Mouse (Mus musculus) midbrain, embryonic 15.5 days (tissue): Measurements from ENCODE around the gene Eef2. TPM values are rescaled to one million over a fixed set of nuclear protein-coding genes. Genes with fewer than 3 reads are reported as not detected.
"Not testable (repeated sequence)": the region's sequence is repeated elsewhere in the genome, so short reads cannot be mapped to it uniquely, and the experiment has no call there.

ENCODE experiments used
- ATAC-seq: fragments of 200-750 bp; cut with Nextera tagmentation; replicated peaks from 2 replicates; pipeline ENCODE4 v1.8.0; 2017; ENCODE audit warnings: moderate TSS enrichment
- H3K27ac ChIP-seq: fragments of 300-500 bp; sonication (generic); 2 replicates; pipeline ENCODE4 v1.5.1; 2015; ENCODE audit warnings: mild to moderate bottlenecking, inconsistent platforms
- H3K27me3 ChIP-seq: fragments of 300-500 bp; sonication (generic); replicated peaks from 2 replicates; pipeline ENCODE4 v1.6.1; 2015; ENCODE audit warnings: inconsistent platforms
- H3K36me3 ChIP-seq: fragments of 300-500 bp; sonication (generic); replicated peaks from 2 replicates; pipeline ENCODE4 v1.6.1; 2015; ENCODE audit warnings: inconsistent platforms
- H3K4me1 ChIP-seq: fragments of 300-500 bp; sonication (generic); 2 replicates; pipeline ENCODE4 v1.6.1; 2015; ENCODE audit warnings: inconsistent platforms
- H3K4me2 ChIP-seq: fragments of 300-500 bp; sonication (generic); 2 replicates; pipeline ENCODE4 v1.6.1; 2015; ENCODE audit warnings: inconsistent platforms, mild to moderate bottlenecking, moderate library complexity
- H3K4me3 ChIP-seq: fragments of 300-500 bp; sonication (generic); 2 replicates; pipeline ENCODE4 v1.5.1; 2015; ENCODE audit warnings: mild to moderate bottlenecking, inconsistent platforms
- H3K9ac ChIP-seq: fragments of 300-500 bp; sonication (generic); 2 replicates; pipeline ENCODE4 v1.6.1; 2015; ENCODE audit warnings: mild to moderate bottlenecking, inconsistent platforms
- H3K9me3 ChIP-seq: fragments of 300-500 bp; sonication (generic); 2 replicates; pipeline ENCODE4 v1.6.1; 2016; ENCODE audit warnings: inconsistent platforms
- WGBS: fragments of 180-500 bp; shearing (Covaris S2); methylation state at CpG from one replicate; pipeline ENCODE4 v1.1.7; 2015; ENCODE audit warnings: mixed read lengths; 5-methylcytosine and 5-hydroxymethylcytosine counted together
- polyA plus RNA-seq: library from polyadenylated mRNA; unstranded; fragments of >200 nt; fragmentation: Nextera tagmentation; extraction: Ambion mirVana; gene quantifications from 2 replicates; pipeline ENCODE4 v1.2.1, GENCODE M21; 2015

Eef2 gene
- polyA plus RNA-seq, 1 experiment from 2014 or later = 588 TPM

GRCm38 (mm10) chr10:81198990-81199389 lies 22.6 kb downstream of the Eef2 start:
- no peak overlapping the region for H3K4me2 ChIP-seq
- ATAC-seq = no peak
- 89% methylated on average over 6 of the region's 6 CpGs for WGBS
- no peak overlapping the region for H3K9ac ChIP-seq
- no peak overlapping the region for H3K27ac ChIP-seq
- H3K27me3 ChIP-seq = peaks cover 22% of the 10 kb centered on the region
- no peaks in the 10 kb centered on the region for H3K36me3 ChIP-seq
- H3K4me1 ChIP-seq = no peaks in the 10 kb centered on the region
- H3K4me3 ChIP-seq = no peak overlapping the region
- H3K9me3 ChIP-seq = no peaks in the 10 kb centered on the region

- Histone ChIP-seq H3K9me3 (no peaks in the 10 kb centered on the region), H3K4me1 (no peaks in the 10 kb centered on the region), H3K27ac (no peak overlapping the region), H3K36me3 (no peaks in the 10 kb centered on the region), H3K4me3 (no peak overlapping the region), H3K4me2 (no peak overlapping the region), H3K27me3 (peaks cover 20% of the 10 kb centered on the region), H3K9ac (no peak overlapping the region)
- no peak for ATAC-seq
- 85% methylated on average over 13 of the region's 13 CpGs for WGBS
Measured at GRCm38 (mm10) chr10:81200141-81200540, 23.7 kb downstream of the Eef2 start.

- Histone ChIP-seq H3K27ac (no peak overlapping the region), H3K4me1 (no peaks in the 10 kb centered on the region), H3K4me3 (no peak overlapping the region), H3K27me3 (peaks cover 14% of the 10 kb centered on the region), H3K36me3 (no peaks in the 10 kb centered on the region), H3K4me2 (no peak overlapping the region), H3K9ac (no peak overlapping the region), H3K9me3 (no peaks in the 10 kb centered on the region)
- 78% methylated on average over 20 of the region's 20 CpGs for WGBS
- no peak for ATAC-seq
Measured at GRCm38 (mm10) chr10:81200605-81201287, 24.3 kb downstream of the Eef2 start.

GRCm38 (mm10) chr10:81201807-81202758 lies 25.7 kb downstream of the Eef2 start, which contains the start of gene Nmrk2:
Gene Nmrk2 (minus strand): TSS chr10:81202051.
- H3K4me3 ChIP-seq = no peak within 1 kb of the TSS
- H3K36me3 ChIP-seq = peaks cover 8% of the 10 kb centered on the region; the same call in 1 of the 2 replicates
- WGBS = 65% methylated on average over 12 of the region's 13 CpGs
- H3K9me3 ChIP-seq = no peaks in the 10 kb centered on the region
- no peak within 1 kb of the TSS for H3K4me2 ChIP-seq
- no peak within 1 kb of the TSS for H3K27ac ChIP-seq
- no peak for ATAC-seq
- no peaks in the 10 kb centered on the region for H3K4me1 ChIP-seq
- H3K9ac ChIP-seq = no peak within 1 kb of the TSS
- peaks cover 1% of the 10 kb centered on the region; the same call in 1 of the 2 replicates for H3K27me3 ChIP-seq

- no peaks in the 10 kb centered on the region for H3K4me1 ChIP-seq
- no peaks in the 10 kb centered on the region for H3K9me3 ChIP-seq
- WGBS = 71% methylated on average over 8 of the region's 8 CpGs
- H3K4me3 ChIP-seq = no peak overlapping the region
- H3K9ac ChIP-seq = no peak overlapping the region
- ATAC-seq = peak; percentile 29; the same call in 1 of the 2 replicates
- H3K4me2 ChIP-seq = no peak overlapping the region
- no peak overlapping the region for H3K27ac ChIP-seq
- H3K27me3 ChIP-seq = no peaks in the 10 kb centered on the region
- peaks cover 18% of the 10 kb centered on the region for H3K36me3 ChIP-seq
Measured at GRCm38 (mm10) chr10:81202978-81203720, 26.7 kb downstream of the Eef2 start.

- 0 out of 2 replicates have a peak, but pooled peaks have one; percentile 1 for ATAC-seq
- no peaks in the 10 kb centered on the region for H3K9me3 ChIP-seq
- 64% methylated on average over 4 of the region's 4 CpGs for WGBS
- H3K4me1 ChIP-seq = no peaks in the 10 kb centered on the region
- peaks cover 26% of the 10 kb centered on the region for H3K36me3 ChIP-seq
- H3K4me2 ChIP-seq = no peak overlapping the region
- H3K27me3 ChIP-seq = no peaks in the 10 kb centered on the region
- no peak overlapping the region for H3K4me3 ChIP-seq
- H3K27ac ChIP-seq = 0 out of 2 replicates have a peak overlapping the region, but pooled peaks have one; percentile 27
- H3K9ac ChIP-seq = no peak overlapping the region
Measured at GRCm38 (mm10) chr10:81204137-81204536, 27.7 kb downstream of the Eef2 start.

- Histone ChIP-seq H3K27ac (no peak overlapping the region), H3K36me3 (peaks cover 79% of the 10 kb centered on the region), H3K9ac (no peak overlapping the region), H3K27me3 (no peaks in the 10 kb centered on the region), H3K9me3 (no peaks in the 10 kb centered on the region), H3K4me3 (no peak overlapping the region), H3K4me2 (no peak overlapping the region), H3K4me1 (no peaks in the 10 kb centered on the region)
- ATAC-seq = no peak
- WGBS = 98% methylated on average over 5 of the region's 5 CpGs
Measured at GRCm38 (mm10) chr10:81210154-81210553, 33.7 kb downstream of the Eef2 start.

- WGBS = 95% methylated on average over 6 of the region's 6 CpGs
- Histone ChIP-seq H3K27me3 (no peaks in the 10 kb centered on the region), H3K27ac (no peak overlapping the region), H3K9ac (no peak overlapping the region), H3K36me3 (peaks cover 57% of the 10 kb centered on the region), H3K4me1 (no peaks in the 10 kb centered on the region), H3K4me2 (no peak overlapping the region), H3K4me3 (no peak overlapping the region), H3K9me3 (no peaks in the 10 kb centered on the region)
- no peak for ATAC-seq
Measured at GRCm38 (mm10) chr10:81216260-81216659, 39.8 kb downstream of the Eef2 start.

- no peaks in the 10 kb centered on the region for H3K4me1 ChIP-seq
- H3K9ac ChIP-seq = no peak overlapping the region
- WGBS = 92% methylated on average over 6 of the region's 6 CpGs
- H3K4me3 ChIP-seq = no peak overlapping the region
- H3K27ac ChIP-seq = no peak overlapping the region
- peaks cover 57% of the 10 kb centered on the region for H3K36me3 ChIP-seq
- ATAC-seq = no peak
- no peaks in the 10 kb centered on the region for H3K9me3 ChIP-seq
- H3K27me3 ChIP-seq = no peaks in the 10 kb centered on the region
- H3K4me2 ChIP-seq = no peak overlapping the region
Measured at GRCm38 (mm10) chr10:81216810-81217209, 40.4 kb downstream of the Eef2 start.

- not testable (repeated sequence) for H3K4me2 ChIP-seq, H3K4me3 ChIP-seq, ATAC-seq, H3K27ac ChIP-seq, H3K27me3 ChIP-seq, H3K9me3 ChIP-seq, H3K9ac ChIP-seq, H3K4me1 ChIP-seq
- 22% methylated on average over 1 of the region's 1 CpGs for WGBS
- peaks cover 57% of the 10 kb centered on the region for H3K36me3 ChIP-seq
Measured at GRCm38 (mm10) chr10:81217267-81217666, 40.8 kb downstream of the Eef2 start.

GRCm38 (mm10) chr10:81217964-81218363 lies 41.5 kb downstream of the Eef2 start:
- H3K4me3 ChIP-seq = no peak overlapping the region
- H3K4me1 ChIP-seq = no peaks in the 10 kb centered on the region
- H3K36me3 ChIP-seq = peaks cover 51% of the 10 kb centered on the region
- H3K27me3 ChIP-seq = no peaks in the 10 kb centered on the region
- no peak overlapping the region for H3K4me2 ChIP-seq
- H3K27ac ChIP-seq = no peak overlapping the region
- no peak for ATAC-seq
- WGBS = 41% methylated on average over 7 of the region's 7 CpGs
- H3K9me3 ChIP-seq = no peaks in the 10 kb centered on the region
- H3K9ac ChIP-seq = no peak overlapping the region
